ENCODE assay signal across 8 mouse cellular contexts in the genomic region with DNA sequence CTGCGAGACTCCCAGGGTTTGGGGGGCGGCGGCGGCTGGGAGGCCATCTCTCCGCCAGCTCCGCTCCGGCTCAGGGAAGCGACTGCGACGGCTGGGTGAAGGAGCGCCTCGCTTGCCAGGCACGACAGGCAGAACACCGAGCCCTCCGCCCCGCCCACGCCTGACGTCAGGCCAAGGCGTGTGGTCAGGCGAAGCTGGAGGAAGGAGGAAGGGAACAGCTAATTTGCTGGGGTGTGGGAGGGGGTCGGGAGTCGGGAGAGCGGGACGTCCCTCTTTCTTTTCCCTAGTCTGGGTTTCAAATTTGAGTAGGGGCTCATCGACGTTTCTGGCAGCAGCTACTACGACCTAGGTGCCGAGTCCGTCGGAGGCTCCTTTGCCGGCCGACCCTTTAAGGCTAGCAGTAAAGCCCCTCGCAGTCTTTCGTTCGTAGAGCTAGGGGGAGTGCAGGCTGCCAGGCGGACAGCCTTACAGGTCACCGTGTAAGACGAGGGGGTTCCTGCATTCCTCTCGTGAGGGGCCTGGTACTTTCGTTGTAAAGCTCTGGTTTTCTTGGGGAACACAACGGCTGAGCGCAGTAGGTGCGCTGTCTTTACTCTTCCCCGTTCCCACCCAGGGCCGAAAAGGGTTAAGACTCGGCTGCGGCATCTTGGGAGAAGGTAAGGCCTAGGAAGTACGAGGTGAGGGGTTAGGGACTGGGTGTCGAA. TPM values are rescaled to one million over a fixed set of nuclear protein-coding genes. Genes with fewer than 3 reads are reported as not detected.
DNase-seq lines count a peak whose midpoint lies in the region; ATAC-seq and TF ChIP-seq lines count a peak whose summit lies in the region.

Pex13 (minus strand) TSS at position 162 of the 704 bp plus-strand sequence.

- peak within 1 kb of the TSS; percentile 61 for H3K4me2 ChIP-seq in embryonic facial prominence, embryonic 14.5 days (ENCODE audit: low read depth, low read length)
- peak within 1 kb of the TSS; percentile 58 for H3K4me2 ChIP-seq in limb, embryonic 14.5 days (replicated peaks; ENCODE audit: low read depth, low read length, severe bottlenecking)
- peak within 1 kb of the TSS; percentile 77 for H3K4me2 ChIP-seq in midbrain, postnatal 0 days (ENCODE audit: low read depth, low read length, poor library complexity, severe bottlenecking)

- H3K27ac ChIP-seq in embryonic facial prominence, embryonic 14.5 days (replicated peaks; ENCODE audit: low read depth, low read length): peak within 1 kb of the TSS; percentile 92
- H3K27ac ChIP-seq in limb, embryonic 14.5 days (replicated peaks; ENCODE audit: low read depth, low read length): peak within 1 kb of the TSS; percentile 94
- H3K27ac ChIP-seq in midbrain, postnatal 0 days (ENCODE audit: low read depth, low read length): peak within 1 kb of the TSS; percentile 99

- H3K27me3 ChIP-seq in embryonic facial prominence, embryonic 14.5 days (replicated peaks; ENCODE audit: control insufficient read depth, insufficient read depth, low read length): no peaks in the 10 kb centered on the region
- no peaks in the 10 kb centered on the region for H3K27me3 ChIP-seq in limb, embryonic 14.5 days (ENCODE audit: control insufficient read depth, insufficient read depth, low read length)
- H3K27me3 ChIP-seq in midbrain, postnatal 0 days (ENCODE audit: insufficient read depth, low read length): no peaks in the 10 kb centered on the region

- H3K9me3 ChIP-seq in embryonic facial prominence, embryonic 14.5 days (ENCODE audit: control insufficient read depth, low read length): no peaks in the 10 kb centered on the region
- no peaks in the 10 kb centered on the region for H3K9me3 ChIP-seq in limb, embryonic 14.5 days (ENCODE audit: control insufficient read depth, low read length)
- no peaks in the 10 kb centered on the region for H3K9me3 ChIP-seq in midbrain, postnatal 0 days (ENCODE audit: low read length)

- peak within 1 kb of the TSS; percentile 93 for H3K9ac ChIP-seq in embryonic facial prominence, embryonic 14.5 days (ENCODE audit: low read depth, low read length)
- peak within 1 kb of the TSS; percentile 89 for H3K9ac ChIP-seq in limb, embryonic 14.5 days (ENCODE audit: low read depth, low read length, severe bottlenecking)
- H3K9ac ChIP-seq in midbrain, postnatal 0 days (replicated peaks; ENCODE audit: low read length, poor library complexity, severe bottlenecking): peak within 1 kb of the TSS; percentile 64

- WGBS in embryonic facial prominence, embryonic 14.5 days: under 1% methylated on average over 47 of the region's 49 CpGs
- under 1% methylated on average over 47 of the region's 49 CpGs for WGBS in limb, embryonic 14.5 days
- under 1% methylated on average over 48 of the region's 49 CpGs for WGBS in midbrain, postnatal 0 days

- peak; percentile 41 for TF ChIP-seq CTCF in midbrain, postnatal 0 days (IDR thresholded peaks at IDR 0.05)

- H3K4me1 ChIP-seq in embryonic facial prominence, embryonic 14.5 days (ENCODE audit: control insufficient read depth, insufficient read depth, low read length): peaks cover 8% of the 10 kb centered on the region
- peaks cover 3% of the 10 kb centered on the region; the same call in 1 of the 2 replicates for H3K4me1 ChIP-seq in limb, embryonic 14.5 days (ENCODE audit: control insufficient read depth, insufficient read depth, low read length)
- H3K4me1 ChIP-seq in midbrain, postnatal 0 days (ENCODE audit: insufficient read depth, low read length): peaks cover 4% of the 10 kb centered on the region

- DNase-seq in 3T3-L1 (ENCODE audit: low read depth, low spot score): peak; percentile 89
- DNase-seq in adrenal gland, postnatal 4 days (ENCODE audit: low spot score in 2 of 2): peak; percentile 83 to 86
- DNase-seq in embryonic facial prominence, embryonic 14.5 days (ENCODE audit: low spot score): peak; percentile 99
- peak; percentile 88 for DNase-seq in heart, adult 8-10 months (ENCODE audit: low spot score)
- peak; percentile 90 for DNase-seq in kidney, adult 9 months
- peak; percentile 97 for DNase-seq in limb, embryonic 14.5 days (ENCODE audit: low spot score)
- peak; percentile 98 for DNase-seq in midbrain, postnatal 0 days (ENCODE audit: low spot score)
- peak; percentile 79 to 82 for DNase-seq in spleen, postnatal 14 days (ENCODE audit: low spot score in 2 of 2)

- peak; percentile 97 for ATAC-seq in embryonic facial prominence, embryonic 14.5 days (ENCODE audit: low read depth)
- peak; percentile 97 for ATAC-seq in limb, embryonic 14.5 days (ENCODE audit: low FRiP score, low read depth)
- ATAC-seq in midbrain, postnatal 0 days (ENCODE audit: low FRiP score): peak; percentile 98

- peak within 1 kb of the TSS; percentile 91 for H3K4me3 ChIP-seq in embryonic facial prominence, embryonic 14.5 days (ENCODE audit: low read depth, low read length)
- H3K4me3 ChIP-seq in limb, embryonic 14.5 days (replicated peaks; ENCODE audit: low read length): peak within 1 kb of the TSS; percentile 91
- peak within 1 kb of the TSS; percentile 76 for H3K4me3 ChIP-seq in midbrain, postnatal 0 days (ENCODE audit: low read depth, low read length)

- H3K36me3 ChIP-seq in embryonic facial prominence, embryonic 14.5 days (ENCODE audit: control insufficient read depth, insufficient read depth, low read length): 0 out of 2 replicates have a peak, but pooled peaks cover 13% of the 10 kb centered on the region
- H3K36me3 ChIP-seq in limb, embryonic 14.5 days (ENCODE audit: control insufficient read depth, insufficient read depth, low read length): 0 out of 2 replicates have a peak, but pooled peaks cover 6% of the 10 kb centered on the region
- no peaks in the 10 kb centered on the region for H3K36me3 ChIP-seq in midbrain, postnatal 0 days (ENCODE audit: insufficient read depth, low read length)

- peak; percentile 44; the same call in 1 of the 2 replicates for TF ChIP-seq POLR2A in limb, embryonic 14.5 days (IDR thresholded peaks at IDR 0.05; ENCODE audit: borderline replicate concordance, extremely low read depth, insufficient read depth, insufficient read length)

RNA-seq across cellular contexts. Expression of gene Pex13, which starts in this region (rescaled TPM):
- 10 to 100 TPM; 46.0 to 60.7 TPM for total RNA-seq in adrenal gland, postnatal 4 days (2021)
- polyA plus RNA-seq in embryonic facial prominence, embryonic 14.5 days (2014; fragmentation: Nextera tagmentation; extraction: Ambion mirVana): 34.5 and 35.8 TPM in 2 replicates
- 10 to 100 TPM; 20.5 to 30.7 (median 28.6) TPM for total RNA-seq in heart, adult 8-10 months (2022)
- polyA plus RNA-seq in limb, embryonic 14.5 days (2012; rRNA removed): 13.0 and 15.2 TPM in 2 replicates
- polyA plus RNA-seq in limb, embryonic 14.5 days (2014; fragmentation: Nextera tagmentation; extraction: Ambion mirVana): 36.3 and 44.4 TPM in 2 replicates
- total RNA-seq in midbrain, postnatal 0 days (2014; rRNA removed): 17.9 and 24.6 TPM in 2 replicates
- 23.6 and 24.8 TPM in 2 replicates for polyA plus RNA-seq in midbrain, postnatal 0 days (2015; fragmentation: Nextera tagmentation; extraction: Ambion mirVana)

Comparison
In these comparisons a context has a peak if more than half of its experiments do, and no peak if none do; other contexts are left out.
1. Peak in every context shown above with its lines: DNase-seq, ATAC-seq, H3K4me3 ChIP-seq and H3K27ac ChIP-seq.